Mouse (Mus musculus) E14TG2a.4 (cell line): Measurements from ENCODE around the gene Zfp280d.

Source experiments
- CTCF ChIP-seq: conservative IDR thresholded peaks from 2 replicates; pipeline ENCODE4 v1.5.1; 2014; ENCODE audit warnings: low read length
- NANOG ChIP-seq: IDR thresholded peaks from 2 replicates; pipeline ENCODE4 v1.6.1; 2014; ENCODE audit warnings: borderline replicate concordance, low read length, mixed read lengths

DNA sequence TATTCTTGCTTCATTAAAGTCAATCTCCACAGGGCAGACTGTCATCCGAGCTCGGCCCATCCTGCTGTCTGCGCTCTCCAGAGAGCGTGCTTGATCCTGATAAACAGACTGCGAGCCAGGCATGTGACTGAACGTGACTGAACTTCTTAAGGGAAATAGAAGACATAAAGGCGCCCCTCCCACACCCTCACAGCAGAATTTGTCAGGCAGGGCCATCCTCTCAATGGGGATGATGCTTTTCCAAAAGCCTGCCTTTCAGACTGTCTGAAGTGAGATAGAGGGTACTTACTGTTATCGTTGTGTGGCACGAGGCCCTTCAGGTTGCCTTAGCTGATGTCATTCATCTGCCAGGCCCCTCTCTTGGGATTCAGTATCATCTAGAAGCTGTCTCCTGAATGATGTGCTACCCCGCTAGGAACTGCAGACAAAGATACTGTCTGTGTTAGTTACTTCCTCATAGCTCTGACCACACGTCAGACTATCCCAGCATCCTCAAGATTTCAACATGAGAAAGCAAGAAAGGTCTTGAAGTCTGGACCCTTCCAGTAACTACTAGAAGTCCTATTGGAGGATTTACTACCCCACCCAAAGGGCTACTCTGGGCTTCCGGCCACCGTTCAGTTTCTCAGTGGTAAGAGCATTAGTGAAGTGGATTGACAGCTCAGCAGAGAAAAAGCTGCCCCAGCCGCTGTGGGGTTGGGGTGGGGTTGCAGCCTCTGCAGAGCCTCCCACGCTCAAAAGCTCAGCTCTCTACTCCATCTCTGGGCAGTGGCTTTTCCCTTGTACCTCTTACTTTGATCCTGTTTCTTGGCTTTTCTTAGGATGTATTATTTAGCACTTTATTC is 134.9 kb downstream of the Zfp280d start:
- TF ChIP-seq CTCF (no peak), NANOG (no peak)
